Mouse (Mus musculus): Measurements from ENCODE around the gene Dusp19.
A peak's percentile ranks its signal among the peaks of the same experiment; 100 is the strongest.

Dusp19 gene

DNA sequence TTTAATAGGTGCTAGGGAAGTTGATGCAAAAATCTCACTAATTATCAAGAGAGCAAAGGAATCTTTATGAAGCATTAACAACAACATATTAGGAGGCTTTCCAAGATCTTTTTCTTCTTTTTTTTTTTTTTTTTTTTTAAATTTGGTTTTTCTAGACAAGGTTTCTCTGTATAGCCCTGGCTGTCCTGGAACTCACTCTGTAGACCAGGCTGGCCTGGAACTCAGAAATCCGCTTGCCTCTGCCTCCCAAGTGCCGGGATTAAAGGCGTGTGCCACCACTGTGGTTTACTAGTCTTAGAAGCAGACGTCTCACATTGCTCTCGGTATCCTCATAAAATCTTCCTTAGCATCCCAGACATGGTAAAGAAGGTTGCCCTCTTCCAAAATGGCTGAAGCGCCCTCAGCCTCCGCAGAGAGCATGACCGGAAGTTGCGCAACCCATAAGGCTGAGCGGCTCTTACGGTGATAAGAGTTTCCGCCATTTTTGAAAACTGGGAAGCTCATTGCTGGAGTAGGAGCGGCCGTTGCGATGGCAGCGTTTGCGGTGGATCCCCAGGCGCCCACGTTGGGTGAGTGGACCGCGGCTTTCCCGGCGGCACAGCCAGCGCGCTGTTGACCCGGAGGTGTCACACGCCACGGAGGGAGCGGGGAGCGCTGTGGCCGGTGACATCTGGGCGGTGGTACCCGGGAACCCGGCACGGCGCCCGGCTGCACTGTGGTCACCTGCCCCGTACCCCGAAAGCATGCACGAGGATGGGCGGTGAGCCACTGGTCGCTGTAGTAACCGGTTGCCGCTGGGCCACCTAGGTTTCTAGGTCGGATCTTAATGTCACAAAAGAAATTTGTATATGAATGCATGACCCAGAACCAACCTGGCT lies 21.8 kb downstream of the Dusp19 start:
- peak; percentile 94 for DNase-seq (ENCODE audit: low spot score)

DNA sequence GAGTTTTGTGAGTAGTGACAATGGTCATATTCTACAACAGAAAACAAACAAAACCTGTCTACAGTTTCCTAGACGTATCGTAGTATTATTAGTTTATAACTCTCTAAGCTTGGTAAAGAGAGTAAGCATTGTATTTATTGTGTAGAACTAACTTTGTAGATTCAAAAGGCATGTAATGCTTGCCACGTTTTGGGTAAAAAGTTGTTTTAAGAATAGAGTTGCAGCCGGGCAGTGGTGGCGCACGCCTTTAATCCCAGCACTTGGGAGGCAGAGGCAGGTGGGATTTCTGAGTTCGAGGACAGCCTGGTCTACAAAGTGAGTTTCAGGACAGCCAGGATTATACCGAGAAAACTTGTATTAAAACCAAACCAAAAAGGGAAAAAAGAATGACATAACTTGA lies 22.6 kb downstream of the Dusp19 start:
- DNase-seq (ENCODE audit: low spot score) = no peak

- no peak for DNase-seq (ENCODE audit: low spot score)
Observed at GRCm38 (mm10) chr2:80639864-80640263, 23.0 kb downstream of the Dusp19 start.

GRCm38 (mm10) chr2:80661414-80661813 lies 44.6 kb downstream of the Dusp19 start:
- no peak for DNase-seq (ENCODE audit: low spot score)

- DNase-seq (ENCODE audit: low spot score) = no peak
Observed at GRCm38 (mm10) chr2:80662682-80663081, 45.8 kb downstream of the Dusp19 start.

DNA sequence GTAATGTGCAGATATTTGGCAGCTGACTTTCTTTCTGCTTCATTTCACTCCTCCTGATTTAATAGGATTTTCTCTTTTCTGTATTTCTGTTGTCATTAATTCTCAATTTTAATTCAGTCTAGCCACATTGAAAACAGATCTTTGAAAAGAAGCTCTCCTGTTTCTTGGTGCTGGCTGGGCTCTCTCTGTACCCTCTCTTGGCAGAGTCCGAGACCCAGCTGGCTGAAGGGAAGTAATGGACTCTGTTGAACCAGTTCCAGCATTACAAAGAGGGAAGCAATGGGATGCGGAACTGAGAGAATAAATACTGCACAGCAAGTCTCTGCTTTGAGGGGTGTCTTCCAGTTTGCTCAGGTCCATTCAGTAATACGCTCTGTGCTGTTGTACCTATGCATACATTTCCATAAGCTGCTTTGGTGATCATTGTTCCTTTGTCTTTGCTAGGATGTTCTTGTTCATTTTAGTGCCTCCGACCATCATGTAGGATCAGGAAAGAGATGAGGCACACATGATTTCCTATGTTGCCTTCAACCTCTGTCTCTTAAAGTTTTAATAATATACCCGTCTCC lies 50.6 kb downstream of the Dusp19 start:
- DNase-seq (ENCODE audit: low spot score) = no peak

GRCm38 (mm10) chr2:80669868-80670666 lies 53.2 kb downstream of the Dusp19 start:
- peak; percentile 39 for DNase-seq (ENCODE audit: low spot score)

DNA sequence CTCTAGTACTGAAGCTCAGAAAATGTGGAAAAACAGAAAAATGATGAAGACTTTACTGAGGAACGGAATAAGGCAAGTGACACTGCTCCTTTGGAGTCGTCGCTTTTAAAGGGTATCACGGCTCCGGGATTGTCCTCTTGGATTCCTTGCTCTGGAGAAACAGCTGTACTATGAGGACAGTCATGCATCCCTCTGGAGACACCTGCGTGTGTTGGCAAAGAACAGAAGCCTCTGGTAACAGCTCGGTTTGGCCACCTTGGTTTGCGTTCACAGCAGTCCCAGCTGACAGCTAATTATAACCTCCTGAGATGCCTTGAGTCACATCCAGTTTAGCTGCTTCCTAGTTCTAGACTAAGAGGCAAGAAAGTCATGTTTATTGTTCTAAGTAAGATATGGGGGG lies 62.0 kb downstream of the Dusp19 start:
- no peak for DNase-seq (ENCODE audit: low spot score)
